Comparison of ENCODE assay signal across 17 mouse cellular contexts in genomic region chr8:35125179-35125578, GRCm38 (mm10).
"Had no signal": no experiment of that assay in that cellular context is flagged by ENCODE, and none has a peak within 500 bp of the region (broad histone marks: within the 10 kb centered on the region; RNA-seq: fewer than 3 reads in every experiment).

No protein-coding gene starts in this region.

- H3K4me2 ChIP-seq: lung, embryonic 15.5 days; midbrain, embryonic 13.5 days; midbrain, embryonic 15.5 days; neural tube, embryonic 12.5 days; stomach, embryonic 15.5 days had no signal

- H3K9ac ChIP-seq: liver, embryonic 14.5 days; lung, embryonic 15.5 days; midbrain, embryonic 13.5 days; midbrain, embryonic 15.5 days; neural tube, embryonic 12.5 days; stomach, embryonic 15.5 days had no signal

- H3K4me3 ChIP-seq: lung, embryonic 15.5 days; megakaryocyte, embryonic 14.5 days; midbrain, embryonic 13.5 days; midbrain, embryonic 15.5 days; neural tube, embryonic 12.5 days; stomach, embryonic 15.5 days had no signal

- H3K4me1 ChIP-seq: megakaryocyte, embryonic 14.5 days; stomach, embryonic 15.5 days had no signal

- H3K9me3 ChIP-seq: lung, embryonic 15.5 days; midbrain, embryonic 13.5 days; midbrain, embryonic 15.5 days; neural tube, embryonic 12.5 days; stomach, embryonic 15.5 days had no signal

- H3K27ac ChIP-seq: liver, embryonic 14.5 days; lung, embryonic 15.5 days; macrophage; midbrain, embryonic 13.5 days; midbrain, embryonic 15.5 days; neural tube, embryonic 12.5 days; stomach, embryonic 15.5 days; stomach, postnatal 0 days had no signal

- H3K36me3 ChIP-seq: lung, embryonic 15.5 days; midbrain, embryonic 13.5 days; midbrain, embryonic 15.5 days; neural tube, embryonic 12.5 days; stomach, embryonic 15.5 days had no signal

- H3K27me3 ChIP-seq: lung, embryonic 15.5 days; midbrain, embryonic 13.5 days; midbrain, embryonic 15.5 days; neural tube, embryonic 12.5 days; stomach, embryonic 15.5 days had no signal

- DNase-seq: lung, adult 2 months; lung, postnatal 14 days; lung, postnatal 36 days; right cerebral cortex, postnatal 14 days; thymus, adult 2 months; thymus, postnatal 25 days; thymus, postnatal 4 days had no signal

- ATAC-seq: lung, postnatal 0 days; midbrain, embryonic 13.5 days; midbrain, embryonic 15.5 days had no signal
